Mouse (Mus musculus) R1 (cell line): ENCODE measurements around the gene Robo3.

Source experiments
- DNase-seq: peaks from one replicate; pipeline ENCODE4 v3.0.0-alpha.2; 2018; ENCODE audit warnings: low read depth, low spot score

The Robo3 gene

DNA sequence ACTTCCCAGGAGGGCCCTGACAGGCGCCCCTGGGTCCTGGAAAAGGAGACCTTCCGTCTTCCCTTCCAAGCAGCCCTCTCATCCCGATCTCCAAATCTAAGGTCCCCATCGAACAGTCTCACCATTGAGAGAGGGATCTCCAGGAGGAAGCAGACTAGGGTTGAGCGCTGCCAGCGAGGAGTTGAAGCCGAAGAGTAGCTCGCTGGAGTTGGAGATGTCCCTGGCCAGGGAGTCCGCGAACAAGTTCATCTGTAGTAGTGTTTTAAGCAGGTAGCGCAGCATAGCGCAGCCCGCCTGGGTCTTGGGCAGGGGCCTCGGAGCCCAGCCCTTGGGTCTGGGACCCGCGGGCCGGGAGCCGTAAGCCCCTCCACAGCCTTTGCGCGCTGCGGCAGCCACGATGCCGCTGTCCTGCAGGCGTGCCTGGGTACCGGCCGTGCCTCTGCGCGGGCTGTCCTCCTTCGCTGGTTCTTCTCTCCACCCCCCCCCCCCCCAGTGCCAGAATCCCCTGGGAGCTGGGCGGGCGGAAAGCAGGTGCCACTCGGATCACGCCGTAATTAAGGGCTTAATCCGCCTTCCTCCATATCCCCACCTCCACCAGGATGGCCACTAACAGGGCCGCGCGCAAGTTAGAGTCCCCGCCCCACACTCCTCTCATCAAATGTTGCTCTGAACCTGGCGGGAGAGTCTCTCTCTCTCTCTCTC lies at the start of gene Robo3:
Robo3 (minus strand) TSS at position 527 of the 702 bp plus-strand sequence.
- peak; percentile 50 for DNase-seq

- DNase-seq: no peak
Measured at GRCm38 (mm10) chr9:37474923-37475322, 41.9 kb upstream of the Robo3 start.

- DNase-seq: no peak
Measured at GRCm38 (mm10) chr9:37473611-37474125, 40.6 kb upstream of the Robo3 start.

DNA sequence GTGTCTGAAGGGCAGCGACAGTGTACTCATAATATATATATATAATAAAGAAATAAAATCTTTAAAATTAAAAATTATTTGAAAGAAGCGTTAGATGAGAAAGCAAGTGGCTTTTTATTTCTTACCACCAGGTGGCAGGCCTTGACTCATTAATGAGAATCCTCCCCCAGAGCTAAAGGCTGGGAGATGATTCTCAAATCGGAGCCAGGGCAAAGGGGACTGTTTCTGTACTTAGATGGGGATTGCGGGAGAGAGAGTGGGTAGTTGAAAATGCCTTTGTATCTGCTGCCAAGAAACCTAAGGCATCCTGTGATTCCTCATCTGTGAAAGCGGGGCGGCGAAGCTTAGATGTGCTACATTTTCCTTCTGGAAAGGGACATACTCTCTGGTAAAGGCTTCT lies 29.7 kb upstream of the Robo3 start:
- DNase-seq: peak; percentile 68

GRCm38 (mm10) chr9:37461571-37461970 lies 28.5 kb upstream of the Robo3 start:
- DNase-seq: no peak

DNA sequence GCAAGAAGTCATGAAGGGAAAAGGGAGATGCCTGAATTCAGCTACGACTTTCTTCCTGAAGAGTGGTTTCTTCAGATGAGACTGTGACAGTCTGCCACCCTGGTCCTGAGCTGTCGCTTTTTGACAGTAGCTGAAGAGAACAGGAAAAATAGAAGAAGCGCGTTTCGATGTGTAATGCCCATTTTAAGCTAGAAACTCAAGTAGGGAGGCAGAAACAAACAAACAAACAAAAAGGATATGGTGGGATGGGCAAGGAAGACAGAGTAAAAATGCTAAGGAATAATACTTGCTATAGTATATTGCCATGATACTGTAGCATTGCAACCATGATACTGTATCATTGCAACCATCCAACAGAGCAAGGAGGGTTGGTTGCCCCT lies 27.9 kb upstream of the Robo3 start:
- no peak for DNase-seq

DNA sequence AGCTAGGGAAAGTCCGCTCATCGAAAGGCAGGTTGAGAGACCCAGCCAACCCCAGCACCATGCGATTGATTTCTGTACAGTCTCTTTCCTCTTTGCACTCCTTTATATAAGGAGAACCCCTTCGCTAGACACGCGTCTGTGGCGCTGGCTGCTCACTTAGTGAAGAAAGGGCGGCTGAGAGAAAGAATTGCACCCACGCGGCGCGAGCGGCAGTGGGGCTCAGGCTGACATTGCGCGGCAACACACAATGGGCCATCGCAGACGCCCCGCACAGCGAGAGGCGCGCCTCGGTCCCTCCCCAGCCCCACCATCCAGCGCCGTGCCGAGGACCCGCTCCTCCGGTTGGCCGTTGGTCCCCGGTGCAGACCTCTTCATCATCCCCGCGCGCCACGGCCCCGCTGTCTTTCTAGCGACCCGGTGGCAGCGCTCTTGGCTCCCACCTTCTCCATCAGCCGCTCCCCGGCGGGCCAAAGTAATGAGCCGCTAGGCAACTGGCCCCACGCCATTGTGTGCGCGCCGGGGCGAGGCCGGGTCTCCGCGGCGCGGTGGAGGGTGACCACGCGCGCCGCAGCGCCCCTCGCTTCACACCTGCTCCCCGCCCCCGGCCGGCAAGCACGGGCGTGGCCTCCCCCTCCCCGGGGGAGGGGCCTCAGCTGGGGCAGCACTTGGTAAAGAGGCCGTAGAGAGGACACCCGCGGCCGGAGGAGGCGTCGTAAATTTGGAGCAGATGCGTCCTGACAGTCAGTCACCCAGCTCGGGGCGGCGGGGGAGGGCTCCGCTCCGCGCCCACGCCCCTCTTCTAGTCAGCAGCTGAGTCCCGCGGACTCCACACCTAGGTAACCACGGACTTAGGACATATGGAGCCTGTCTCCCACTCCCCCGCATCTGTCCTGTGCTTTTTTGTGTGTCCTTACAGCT lies 27.3 kb upstream of the Robo3 start:
- DNase-seq: peak; percentile 66

- DNase-seq: no peak
Measured at GRCm38 (mm10) chr9:37459665-37460042, 26.6 kb upstream of the Robo3 start.

GRCm38 (mm10) chr9:37457151-37457550 lies 24.1 kb upstream of the Robo3 start:
- DNase-seq: no peak

- peak; percentile 51 for DNase-seq
Measured at GRCm38 (mm10) chr9:37456481-37456910, 23.4 kb upstream of the Robo3 start.

DNA sequence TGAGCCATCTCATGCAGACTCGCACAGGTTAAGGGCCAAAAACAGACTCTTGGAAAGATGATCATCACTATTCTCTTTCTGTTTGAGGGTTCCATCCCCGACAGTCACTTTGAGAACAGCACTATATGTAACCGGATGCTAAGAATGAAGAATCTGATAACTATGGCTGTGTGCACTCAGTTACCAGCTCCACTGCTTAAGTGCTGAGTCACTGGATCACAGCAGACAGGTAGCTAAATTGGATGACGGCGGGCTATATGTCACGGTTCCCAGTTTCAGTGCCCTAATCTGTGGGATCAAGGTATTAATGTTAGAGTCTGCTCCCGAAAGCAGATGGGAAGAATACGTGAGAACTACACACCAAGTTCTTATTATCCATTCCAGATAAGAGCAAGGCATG lies 22.8 kb upstream of the Robo3 start:
- no peak for DNase-seq

- DNase-seq: no peak
Measured at GRCm38 (mm10) chr9:37454991-37455390, 21.9 kb upstream of the Robo3 start.

DNA sequence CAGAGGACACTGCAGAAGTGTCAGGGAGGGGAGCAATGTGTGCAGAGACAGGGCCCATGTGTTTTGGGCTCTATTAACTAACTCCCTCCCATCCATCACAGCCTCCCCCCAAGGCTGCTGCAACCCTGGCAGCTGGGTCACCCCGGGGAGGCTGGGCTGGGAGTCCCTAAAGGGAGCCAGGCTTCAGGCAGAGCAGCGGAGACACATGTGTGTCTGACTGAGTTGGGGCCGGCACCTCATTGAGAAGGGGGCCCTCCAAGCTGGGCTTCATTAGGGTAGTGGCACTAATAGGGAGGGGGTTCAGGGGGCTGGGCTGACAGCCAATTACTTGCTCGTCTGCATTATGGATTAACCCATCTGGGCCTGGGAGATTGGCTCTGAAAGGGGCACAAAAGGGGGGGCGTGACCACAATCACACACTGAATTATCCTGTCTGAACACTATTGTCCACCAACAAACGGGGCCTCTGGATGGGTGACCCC lies 21.0 kb upstream of the Robo3 start:
- DNase-seq: no peak

GRCm38 (mm10) chr9:37453328-37453727 lies 20.3 kb upstream of the Robo3 start:
- DNase-seq: no peak

DNA sequence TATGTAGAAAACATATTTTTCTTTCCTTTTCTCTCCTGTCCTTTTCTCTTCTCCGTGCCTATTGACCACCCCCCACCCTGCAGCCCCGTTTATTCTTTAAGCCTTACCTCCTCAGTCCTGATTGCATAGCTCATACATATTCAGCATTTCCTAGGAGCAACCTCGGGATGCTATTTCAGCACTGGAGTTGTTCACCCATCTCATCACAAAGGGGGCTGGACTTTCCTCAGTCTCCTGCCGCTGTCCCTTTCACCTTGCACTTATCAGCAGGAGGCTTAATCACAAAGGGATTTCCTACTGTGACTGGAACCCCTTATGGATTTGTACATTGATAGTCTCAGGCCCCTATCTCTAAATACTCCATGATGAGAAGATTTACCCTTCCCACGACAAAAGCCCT lies 19.4 kb upstream of the Robo3 start:
- peak; percentile 72 for DNase-seq

DNA sequence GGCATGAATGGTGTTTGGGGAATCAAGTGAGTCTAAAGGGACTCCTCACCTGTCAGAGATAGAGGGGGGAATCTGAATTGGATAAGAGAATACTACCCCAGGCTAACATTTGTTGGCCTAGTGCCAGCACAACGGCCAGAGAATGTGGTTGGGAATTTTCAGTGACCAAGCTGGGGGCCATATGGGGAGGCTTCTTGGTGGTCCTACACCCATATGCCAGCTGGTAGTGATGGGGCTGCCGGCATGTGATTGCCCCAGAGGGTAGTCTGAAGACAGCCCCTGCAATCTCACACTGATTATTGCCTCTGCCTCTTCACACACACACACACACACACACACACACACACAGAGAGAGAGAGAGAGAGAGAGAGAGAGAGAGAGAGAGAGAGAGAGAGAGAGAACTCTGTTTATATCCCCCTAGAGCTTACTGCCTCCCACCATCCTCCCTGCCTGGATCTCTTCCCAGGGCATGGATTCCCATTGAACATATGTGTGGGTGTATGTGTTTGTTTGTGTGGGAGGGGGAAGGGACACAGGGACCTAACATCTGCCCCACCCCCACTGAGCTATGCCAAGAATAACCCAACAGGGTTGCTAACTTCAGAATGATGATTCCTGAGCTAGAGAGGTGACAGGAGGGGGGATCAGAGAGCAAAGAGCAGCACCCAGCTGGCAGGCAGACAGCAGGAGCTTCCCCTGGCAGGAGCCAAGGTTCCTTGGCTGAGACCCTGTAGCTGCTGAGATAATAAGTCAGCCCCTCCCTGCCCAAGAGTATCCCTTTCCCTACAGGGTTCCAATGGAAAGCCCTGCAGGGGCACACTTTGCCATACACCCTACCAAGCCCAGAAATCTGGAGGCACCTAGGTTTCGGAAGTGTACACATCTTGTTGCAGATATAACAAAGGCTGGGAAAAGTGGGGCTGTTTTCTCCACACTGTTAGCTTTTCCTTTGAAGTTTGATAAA lies 5.0 kb upstream of the Robo3 start:
- no peak for DNase-seq

GRCm38 (mm10) chr9:37435616-37436015 lies 2.6 kb upstream of the Robo3 start:
- DNase-seq: no peak

- DNase-seq: no peak
Measured at GRCm38 (mm10) chr9:37434932-37435331, 1.9 kb upstream of the Robo3 start.

DNA sequence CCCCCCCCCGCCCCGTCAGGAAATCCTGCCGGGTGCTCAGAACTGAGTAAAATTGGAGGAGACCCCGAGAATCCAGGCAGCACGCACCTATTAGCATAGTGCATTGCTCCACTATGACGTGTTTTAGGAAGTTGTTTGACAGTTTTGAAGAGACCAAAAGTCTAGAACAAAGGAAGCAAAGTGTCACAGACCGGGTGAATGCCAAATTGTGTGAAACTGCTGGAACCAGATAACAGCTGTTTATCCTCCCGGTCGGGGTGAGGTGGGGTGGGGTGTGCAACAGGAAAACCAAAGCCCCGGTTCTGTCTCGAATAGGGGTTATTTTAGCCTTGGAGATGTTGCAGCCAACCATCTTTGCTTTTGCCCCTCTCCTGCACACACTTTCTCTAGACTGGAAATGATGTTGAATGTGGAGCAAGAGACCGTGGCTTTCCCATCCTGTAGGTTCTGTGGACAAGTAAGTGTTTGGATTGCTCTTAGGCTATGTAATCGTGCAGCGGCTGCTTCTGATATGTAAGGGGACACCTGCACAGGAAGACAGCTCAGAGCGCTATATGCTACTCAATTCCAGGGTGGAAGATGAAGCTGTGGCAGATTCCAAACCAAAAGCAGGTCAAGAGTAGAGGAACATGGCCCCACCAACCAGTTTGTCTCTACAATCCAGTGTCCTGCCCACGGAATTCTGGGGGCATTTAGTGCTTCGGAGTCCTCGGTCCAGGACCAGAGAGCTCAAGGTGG lies 946 bp upstream of the Robo3 start:
- no peak for DNase-seq

DNA sequence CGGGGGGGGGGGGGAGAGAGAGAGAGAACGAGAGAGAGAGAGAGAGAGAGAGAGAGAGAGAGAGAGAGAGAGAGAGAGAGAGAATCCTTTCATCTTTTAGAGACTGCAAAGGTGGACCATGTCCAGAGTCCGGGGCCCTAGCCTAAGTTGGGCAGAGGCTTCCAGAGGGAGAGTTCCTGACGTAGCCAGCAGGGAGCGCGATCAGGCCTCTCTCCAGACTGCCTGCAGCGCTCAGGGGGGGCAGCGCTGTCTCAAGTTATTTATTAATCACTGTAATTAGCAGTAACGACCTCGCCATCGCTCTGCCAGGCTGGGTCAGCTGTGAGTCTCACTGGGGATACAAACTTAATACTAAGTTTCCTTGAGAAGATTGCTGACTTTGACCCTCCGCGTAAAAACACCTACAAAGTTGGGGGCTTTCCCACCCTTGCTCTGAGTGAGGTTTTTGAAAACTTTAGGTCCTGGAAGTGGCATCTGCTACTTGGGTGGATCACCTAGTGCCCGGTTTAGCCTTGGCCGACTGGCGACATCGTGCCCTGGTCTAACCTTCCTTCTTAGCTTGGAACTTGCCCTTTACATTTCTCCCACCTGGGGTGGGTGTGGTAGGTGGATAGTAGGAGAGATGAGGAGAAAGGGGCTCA lies 900 bp downstream of the Robo3 start:
- peak; percentile 52 for DNase-seq
